Mouse (Mus musculus) lung, postnatal 0 days (tissue): ENCODE data around the gene Armc8. TPM values are rescaled to one million over a fixed set of nuclear protein-coding genes. Genes with fewer than 3 reads are reported as not detected.

Experiments used
- ATAC-seq: fragments of 200-750 bp; cut with Nextera tagmentation; 2 replicates; pipeline ENCODE4 v1.8.0; 2017; ENCODE audit warnings: moderate library complexity
- DNase-seq: peaks from one replicate; pipeline ENCODE4 v3.0.0-alpha.2; 2016; ENCODE audit warnings: low spot score
- H3K27ac ChIP-seq: fragments of 300-500 bp; sonication (generic); 2 replicates; pipeline ENCODE4 v1.5.1; 2014; ENCODE audit warnings: antibody characterized with exemption, mild to moderate bottlenecking, low read length, mixed read lengths
- H3K27me3 ChIP-seq: fragments of 300-500 bp; sonication (generic); replicated peaks from 2 replicates; pipeline ENCODE4 v1.6.1; 2014; ENCODE audit warnings: low read length, mixed read lengths; ENCODE audit not compliant: insufficient read depth
- H3K36me3 ChIP-seq: fragments of 300-500 bp; sonication (generic); 2 replicates; pipeline ENCODE4 v1.6.1; 2014; ENCODE audit warnings: low read length, mixed read lengths; ENCODE audit not compliant: insufficient read depth
- H3K4me1 ChIP-seq: fragments of 300-500 bp; sonication (generic); 2 replicates; pipeline ENCODE4 v1.6.1; 2014; ENCODE audit warnings: antibody characterized with exemption, low read depth, low read length, mixed read lengths; ENCODE audit not compliant: insufficient read depth
- H3K4me2 ChIP-seq: fragments of 300-500 bp; sonication (generic); replicated peaks from 2 replicates; pipeline ENCODE4 v1.6.1; 2014; ENCODE audit warnings: low read depth, mild to moderate bottlenecking, low read length, moderate library complexity, mixed read lengths
- H3K4me3 ChIP-seq: fragments of 300-500 bp; sonication (generic); 2 replicates; pipeline ENCODE4 v1.5.1; 2014; ENCODE audit warnings: low read depth, low read length
- H3K9ac ChIP-seq: fragments of 300-500 bp; sonication (generic); replicated peaks from 2 replicates; pipeline ENCODE4 v1.6.1; 2014; ENCODE audit warnings: low read depth, mild to moderate bottlenecking
- H3K9me3 ChIP-seq: fragments of 300-500 bp; sonication (generic); 2 replicates; pipeline ENCODE4 v1.6.1; 2016; ENCODE audit warnings: low read length, mixed read lengths
- CTCF ChIP-seq: IDR thresholded peaks from 2 replicates; pipeline ENCODE4 v1.5.1; 2016; ENCODE audit warnings: antibody characterized with exemption, mild to moderate bottlenecking
- EP300 ChIP-seq: IDR thresholded peaks from 2 replicates; pipeline ENCODE4 v1.6.1; 2016; ENCODE audit warnings: antibody characterized with exemption, mild to moderate bottlenecking, control low read depth
- WGBS: fragments of 180-500 bp; shearing (Covaris S2); extraction: QIAGEN DNeasy Blood & Tissue Kit; methylation state at CpG from one replicate; pipeline ENCODE4 v1.1.7; 2014; 5-methylcytosine and 5-hydroxymethylcytosine counted together
- polyA plus RNA-seq: library from polyadenylated mRNA; unstranded; fragments of >200 nt; fragmentation: Nextera tagmentation; extraction: Ambion mirVana; gene quantifications from 2 replicates; pipeline ENCODE4 v1.2.1, GENCODE M21; 2015

Gene Armc8
- polyA plus RNA-seq, 1 experiment from 2014 or later, result 13.7 TPM

DNA sequence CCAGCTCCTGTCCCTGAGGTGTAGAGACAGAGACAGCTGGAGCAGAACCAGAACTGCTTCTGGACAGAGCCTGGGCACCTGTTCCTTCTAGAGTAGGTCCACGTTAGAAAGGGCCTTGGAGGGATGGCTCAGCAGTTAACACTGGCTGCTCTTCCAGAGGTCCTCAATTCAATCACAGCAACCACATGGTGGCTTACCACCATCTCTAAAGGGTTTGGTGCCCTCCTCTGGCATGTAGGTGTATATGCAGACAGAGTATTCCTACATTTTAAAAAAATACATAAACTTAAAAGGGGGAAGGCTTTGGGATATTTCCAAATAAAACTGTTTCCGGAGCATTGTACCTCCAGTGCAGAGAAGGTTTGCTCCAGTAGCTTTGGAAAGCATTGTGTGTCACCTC, 12.0 kb upstream of the Armc8 start:
- peaks cover 12% of the 10 kb centered on the region; the same call in 1 of the 2 replicates for H3K36me3 ChIP-seq
- no peak overlapping the region for H3K4me3 ChIP-seq
- peak; percentile 87 for DNase-seq
- H3K27ac ChIP-seq, result no peak overlapping the region
- H3K4me1 ChIP-seq, result peaks cover 2% of the 10 kb centered on the region; the same call in 1 of the 2 replicates
- 28% methylated on average over 2 of the region's 2 CpGs for WGBS
- no peaks in the 10 kb centered on the region for H3K27me3 ChIP-seq
- no peak overlapping the region for H3K9ac ChIP-seq
- no peak overlapping the region for H3K4me2 ChIP-seq
- TF ChIP-seq CTCF (peak; percentile 83), EP300 (no peak)
- no peaks in the 10 kb centered on the region for H3K9me3 ChIP-seq
- ATAC-seq, result peak; percentile 67

DNA sequence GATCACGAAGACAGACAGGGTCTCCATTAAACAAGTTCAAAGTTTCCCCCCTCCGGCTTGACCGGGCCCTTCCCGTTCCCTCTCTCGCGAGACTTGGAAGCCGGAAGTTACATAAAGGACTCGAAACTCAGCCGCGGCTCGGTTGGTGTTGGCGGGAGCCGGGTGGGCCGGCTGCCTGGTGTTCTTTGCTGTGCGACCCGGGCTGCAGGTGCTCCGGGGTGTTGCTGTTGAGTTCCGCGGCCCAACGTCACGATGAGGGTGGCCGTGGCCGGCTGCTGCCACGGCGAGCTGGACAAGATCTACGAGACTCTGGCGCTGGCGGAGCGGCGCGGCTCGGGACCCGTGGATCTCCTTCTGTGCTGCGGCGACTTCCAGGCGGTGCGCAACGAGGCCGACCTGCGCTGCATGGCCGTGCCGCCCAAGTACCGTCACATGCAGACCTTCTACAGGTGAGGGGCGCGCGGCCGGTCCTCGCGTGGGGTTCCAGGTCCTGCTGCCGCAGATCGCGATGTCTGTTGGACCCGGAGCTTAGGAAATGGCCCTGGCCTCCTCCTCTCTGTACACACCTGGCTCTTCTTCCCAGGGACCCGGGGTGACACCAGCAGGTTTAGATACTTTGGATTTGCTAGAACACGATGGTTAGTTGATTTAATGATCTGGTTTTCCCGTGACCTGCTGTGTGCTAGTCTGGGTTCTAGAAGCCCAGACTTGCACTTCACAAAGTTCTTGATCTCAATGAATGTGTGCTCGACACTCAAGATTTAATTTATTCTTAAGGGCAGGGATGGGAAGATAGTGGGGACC, 7.2 kb upstream of the Armc8 start, which contains the start of gene Dbr1:
Gene Dbr1, plus strand, starts transcription at position 123 of the 804 bp plus-strand sequence.
- ATAC-seq, result peak; percentile 97
- under 1% methylated on average over 51 of the region's 57 CpGs for WGBS
- peak; percentile 96 for DNase-seq
- Histone ChIP-seq H3K4me2 (peak within 1 kb of the TSS; percentile 87), H3K27me3 (no peaks in the 10 kb centered on the region), H3K9ac (peak within 1 kb of the TSS; percentile 93), H3K4me1 (peaks cover 2% of the 10 kb centered on the region; the same call in 1 of the 2 replicates), H3K36me3 (no peaks in the 10 kb centered on the region), H3K27ac (peak within 1 kb of the TSS; percentile 85), H3K9me3 (no peaks in the 10 kb centered on the region), H3K4me3 (peak within 1 kb of the TSS; percentile 87)
- TF ChIP-seq EP300, result peak; percentile 88
- no peak for TF ChIP-seq CTCF

DNA sequence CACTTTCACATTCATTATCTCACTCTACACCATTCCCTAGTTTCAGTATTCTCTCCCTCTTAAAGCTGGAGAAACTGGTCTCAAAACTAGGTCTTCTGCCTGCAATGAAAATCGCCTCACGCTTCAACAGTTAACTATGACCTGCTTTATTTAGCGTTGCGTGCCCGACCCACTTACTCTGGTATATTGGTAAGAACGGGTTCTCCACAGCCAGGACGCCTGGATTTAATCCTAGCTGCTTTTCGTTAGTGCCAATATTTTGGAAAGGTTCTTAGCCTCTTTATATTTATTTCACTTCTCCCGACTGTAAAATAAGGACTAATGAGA, 335 bp upstream of the Armc8 start:
- peak; percentile 47; the same call in 1 of the 2 replicates for ATAC-seq
- H3K4me1 ChIP-seq, result peaks cover 7% of the 10 kb centered on the region; the same call in 1 of the 2 replicates

DNA sequence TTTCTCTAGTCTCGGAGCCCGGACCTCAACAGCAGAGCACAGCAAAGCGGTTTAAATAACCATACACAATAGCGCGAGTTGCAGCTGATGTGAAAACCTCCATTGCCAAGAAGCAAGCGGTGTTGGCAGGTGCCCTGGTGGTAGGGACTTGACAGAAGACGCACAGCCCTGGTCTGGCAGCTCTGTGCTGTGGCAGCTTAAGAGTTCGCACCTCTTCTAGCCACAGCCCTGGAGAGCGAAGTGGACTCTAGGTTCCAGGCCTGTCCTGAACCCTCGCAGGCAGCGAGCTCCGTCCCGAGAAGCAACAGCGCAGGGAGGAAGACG, 714 bp downstream of the Armc8 start:
- peak overlapping the region; percentile 89 for H3K9ac ChIP-seq
- peaks cover 7% of the 10 kb centered on the region; the same call in 1 of the 2 replicates for H3K4me1 ChIP-seq
- H3K27ac ChIP-seq, result peak overlapping the region; percentile 99
- TF ChIP-seq EP300 (no peak), CTCF (peak; percentile 33)
- no peaks in the 10 kb centered on the region for H3K36me3 ChIP-seq
- ATAC-seq (no peak), DNase-seq (no peak)
- no peaks in the 10 kb centered on the region for H3K27me3 ChIP-seq
- WGBS, result 1% methylated on average over 15 of the region's 15 CpGs
- peak overlapping the region; percentile 90 for H3K4me3 ChIP-seq
- no peaks in the 10 kb centered on the region for H3K9me3 ChIP-seq
- peak overlapping the region; percentile 87 for H3K4me2 ChIP-seq

More for the DNA sequence above, 335 bp upstream of the Armc8 start:
- TF ChIP-seq EP300 (no peak), CTCF (no peak)
- peak overlapping the region; percentile 99 for H3K27ac ChIP-seq
- no peaks in the 10 kb centered on the region for H3K9me3 ChIP-seq
- no peak for DNase-seq
- H3K36me3 ChIP-seq, result no peaks in the 10 kb centered on the region
- H3K9ac ChIP-seq, result peak overlapping the region; percentile 89
- no peaks in the 10 kb centered on the region for H3K27me3 ChIP-seq
- peak overlapping the region; percentile 87 for H3K4me2 ChIP-seq
- 2% methylated on average over 9 of the region's 9 CpGs for WGBS
- peak overlapping the region; percentile 90 for H3K4me3 ChIP-seq

DNA sequence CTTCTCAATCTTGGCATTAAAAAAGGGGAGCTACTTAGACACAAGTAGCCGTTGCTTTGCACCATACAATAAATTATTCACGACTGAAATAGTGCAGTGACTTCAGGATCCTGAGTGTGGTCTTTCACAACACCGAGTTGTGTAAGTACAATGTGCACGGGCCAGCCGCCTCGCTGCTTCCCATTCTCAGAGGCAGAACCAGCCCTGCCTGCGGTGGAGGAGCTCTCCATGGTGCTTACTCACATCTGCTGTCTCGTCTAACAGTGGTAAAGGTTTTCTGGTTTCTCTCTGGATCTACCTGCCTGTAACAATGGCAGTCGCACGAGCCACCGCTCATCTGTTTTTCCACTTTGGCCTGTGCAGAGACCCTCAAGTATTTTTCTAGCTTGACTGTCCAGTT, 5.0 kb downstream of the Armc8 start:
- Histone ChIP-seq H3K27ac (no peak overlapping the region), H3K27me3 (no peaks in the 10 kb centered on the region), H3K9me3 (no peaks in the 10 kb centered on the region), H3K9ac (no peak overlapping the region), H3K4me3 (no peak overlapping the region), H3K4me2 (no peak overlapping the region), H3K36me3 (no peaks in the 10 kb centered on the region), H3K4me1 (peaks cover 7% of the 10 kb centered on the region; the same call in 1 of the 2 replicates)
- TF ChIP-seq CTCF, result no peak
- no peak for TF ChIP-seq EP300
- 12% methylated on average over 11 of the region's 11 CpGs for WGBS
- DNase-seq, result peak; percentile 92
- ATAC-seq, result peak; percentile 74

DNA sequence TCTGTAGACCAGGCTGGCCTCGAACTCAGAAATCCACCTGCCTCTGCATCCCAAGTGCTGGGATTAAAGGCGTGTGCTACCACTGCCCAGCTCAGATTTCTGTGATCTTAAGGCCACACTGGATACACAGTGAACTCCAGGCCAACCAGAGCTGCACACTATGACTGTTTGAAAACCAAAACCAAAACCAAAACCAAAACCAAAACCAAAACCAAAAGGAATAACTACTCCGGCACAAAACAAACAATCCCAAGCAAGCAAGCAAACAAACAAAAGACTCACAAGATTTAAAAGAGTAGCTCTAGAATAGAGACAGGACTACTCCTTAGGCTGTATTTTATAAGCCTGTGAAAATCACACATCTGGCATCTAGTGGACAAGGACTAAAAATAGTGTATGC, 8.3 kb downstream of the Armc8 start:
- no peak for TF ChIP-seq EP300
- DNase-seq, result no peak
- no peak overlapping the region for H3K27ac ChIP-seq
- no peaks in the 10 kb centered on the region for H3K9me3 ChIP-seq
- H3K36me3 ChIP-seq, result no peaks in the 10 kb centered on the region
- H3K4me2 ChIP-seq, result no peak overlapping the region
- H3K4me3 ChIP-seq, result no peak overlapping the region
- no peak overlapping the region for H3K9ac ChIP-seq
- ATAC-seq, result no peak
- H3K4me1 ChIP-seq, result no peaks in the 10 kb centered on the region; the same call in 1 of the 2 replicates
- 88% methylated on average over 3 of the region's 3 CpGs for WGBS
- no peaks in the 10 kb centered on the region for H3K27me3 ChIP-seq
